Mouse (Mus musculus) hindbrain, embryonic 12.5 days (tissue): ENCODE results near the gene Bpifa5. TPM values are rescaled to one million over a fixed set of nuclear protein-coding genes. Genes with fewer than 3 reads are reported as not detected.

Experiments used
- ATAC-seq: fragments of 200-750 bp; cut with Nextera tagmentation; 2 replicates; pipeline ENCODE4 v1.8.0; 2017; ENCODE audit warnings: moderate TSS enrichment; ENCODE audit not compliant: low FRiP score
- H3K27ac ChIP-seq: fragments of 300-500 bp; sonication (generic); 2 replicates; pipeline ENCODE4 v1.5.1; 2016; ENCODE audit warnings: mild to moderate bottlenecking
- H3K27me3 ChIP-seq: fragments of 300-500 bp; sonication (generic); 2 replicates; pipeline ENCODE4 v1.6.1; 2016; ENCODE audit warnings: mild to moderate bottlenecking
- H3K36me3 ChIP-seq: fragments of 300-500 bp; sonication (generic); 2 replicates; pipeline ENCODE4 v1.6.1; 2016; ENCODE audit warnings: mild to moderate bottlenecking
- H3K4me1 ChIP-seq: fragments of 300-500 bp; sonication (generic); 2 replicates; pipeline ENCODE4 v1.6.1; 2016
- H3K4me2 ChIP-seq: fragments of 300-500 bp; sonication (generic); replicated peaks from 2 replicates; pipeline ENCODE4 v1.6.1; 2016; ENCODE audit warnings: mild to moderate bottlenecking
- H3K4me3 ChIP-seq: fragments of 300-500 bp; sonication (generic); 2 replicates; pipeline ENCODE4 v1.5.1; 2016; ENCODE audit warnings: mild to moderate bottlenecking
- H3K9ac ChIP-seq: fragments of 300-500 bp; sonication (generic); 2 replicates; pipeline ENCODE4 v1.6.1; 2016; ENCODE audit warnings: mild to moderate bottlenecking, moderate library complexity
- H3K9me3 ChIP-seq: fragments of 300-500 bp; sonication (generic); replicated peaks from 2 replicates; pipeline ENCODE4 v1.6.1; 2016; ENCODE audit warnings: mild to moderate bottlenecking
- WGBS: fragments of 180-500 bp; shearing (Covaris S2); methylation state at CpG from one replicate; pipeline ENCODE4 v1.1.7; 2016; 5-methylcytosine and 5-hydroxymethylcytosine counted together
- polyA plus RNA-seq: library from polyadenylated mRNA; unstranded; fragments of >200 nt; fragmentation: Nextera tagmentation; extraction: Ambion mirVana; gene quantifications from 2 replicates; pipeline ENCODE4 v1.2.1, GENCODE M21; 2016

The Bpifa5 gene
- polyA plus RNA-seq, 1 experiment from 2014 or later, result not detected

DNA sequence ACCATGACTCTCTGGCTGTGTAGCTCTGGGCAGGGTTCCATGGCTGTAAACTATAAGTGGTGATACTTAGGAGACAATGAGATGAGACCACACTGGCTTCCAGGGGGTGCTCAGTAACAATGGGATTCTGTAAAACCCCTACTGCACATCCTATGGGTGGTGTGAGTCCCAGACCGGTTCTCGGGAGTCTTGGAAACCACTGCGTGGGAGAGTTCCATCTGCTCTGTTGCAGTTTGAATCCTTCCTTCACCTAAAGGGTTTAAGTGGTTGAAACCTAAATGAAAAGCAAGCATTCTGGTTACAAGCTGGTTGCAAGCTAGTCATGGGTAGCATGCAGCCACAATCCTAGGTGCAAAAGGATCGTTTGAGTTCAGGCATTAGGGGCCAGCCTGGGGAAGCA, 49.5 kb downstream of the Bpifa5 start:
- Histone ChIP-seq H3K4me1 (no peaks in the 10 kb centered on the region; the same call in 1 of the 2 replicates), H3K4me2 (no peak overlapping the region), H3K4me3 (no peak overlapping the region), H3K27ac (no peak overlapping the region), H3K27me3 (no peaks in the 10 kb centered on the region), H3K9me3 (no peaks in the 10 kb centered on the region), H3K36me3 (no peaks in the 10 kb centered on the region), H3K9ac (no peak overlapping the region)
- no peak for ATAC-seq
- WGBS, result 85% methylated on average over 4 of the region's 4 CpGs

DNA sequence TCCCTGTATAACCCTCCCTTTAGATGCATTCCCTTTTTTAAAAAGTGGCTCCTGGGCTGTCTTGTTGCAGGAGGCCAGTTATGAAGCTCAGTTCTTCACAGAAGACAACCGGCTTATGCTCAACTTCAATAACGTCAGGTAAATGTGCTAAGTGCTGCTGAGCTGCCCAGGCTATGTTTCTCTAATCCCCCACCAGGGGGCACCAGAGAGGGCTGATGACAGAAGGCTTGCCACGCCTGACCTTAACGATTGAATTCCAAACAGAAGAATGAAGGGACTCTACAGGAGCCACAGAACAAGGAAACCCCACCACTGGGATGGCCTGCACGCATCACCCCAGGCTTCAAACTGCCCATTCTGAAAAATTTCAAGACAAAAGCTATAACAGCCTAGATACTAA, 52.8 kb downstream of the Bpifa5 start:
- no peaks in the 10 kb centered on the region; the same call in 1 of the 2 replicates for H3K4me1 ChIP-seq
- H3K4me3 ChIP-seq, result no peak overlapping the region
- WGBS, result 17% methylated on average over 5 of the region's 5 CpGs
- H3K27me3 ChIP-seq, result no peaks in the 10 kb centered on the region
- no peak for ATAC-seq
- no peak overlapping the region for H3K4me2 ChIP-seq
- H3K27ac ChIP-seq, result no peak overlapping the region
- no peak overlapping the region for H3K9ac ChIP-seq
- H3K9me3 ChIP-seq, result no peaks in the 10 kb centered on the region
- H3K36me3 ChIP-seq, result no peaks in the 10 kb centered on the region

Other genes with a start within 250 kb of the Bpifa5 start
- not detected in 2 replicates for gene Bpifb3, start 244.4 kb upstream of the Bpifa5 start, polyA plus RNA-seq
- not detected in 2 replicates for gene Bpifb4, start 224.4 kb upstream of the Bpifa5 start, polyA plus RNA-seq
- not detected in 2 replicates for gene Bpifa6, start 187.7 kb upstream of the Bpifa5 start, polyA plus RNA-seq
- gene Bpifa2, start 154.3 kb upstream of the Bpifa5 start, polyA plus RNA-seq, result not detected in 2 replicates
- not detected in 2 replicates for gene Bpifa3, start 32.3 kb upstream of the Bpifa5 start, polyA plus RNA-seq
- not detected in 2 replicates for gene Bpifa1, start 19.7 kb upstream of the Bpifa5 start, polyA plus RNA-seq
- not detected in 2 replicates for gene Bpifb1, start 28.2 kb downstream of the Bpifa5 start, polyA plus RNA-seq
- 0.30 and 0.36 TPM in 2 replicates for gene Bpifb5, start 61.1 kb downstream of the Bpifa5 start, polyA plus RNA-seq
- not detected in 2 replicates for gene Bpifb9a, start 95.2 kb downstream of the Bpifa5 start, polyA plus RNA-seq
- gene Bpifb9b, start 144.6 kb downstream of the Bpifa5 start, polyA plus RNA-seq, result not detected in 2 replicates
- gene Cdk5rap1, start 210.4 kb downstream of the Bpifa5 start, polyA plus RNA-seq, result 13.7 and 16.3 TPM in 2 replicates
- gene Snta1, start 245.5 kb downstream of the Bpifa5 start, polyA plus RNA-seq, result 8.9 and 9.7 TPM in 2 replicates